Mouse (Mus musculus): ENCODE data around the gene Gm44790.
A peak's percentile ranks its signal among the peaks of the same experiment; 100 is the strongest.
"Not testable (repeated sequence)": the region's sequence is repeated elsewhere in the genome, so short reads cannot be mapped to it uniquely, and the experiment has no call there.

The Gm44790 gene

GRCm38 (mm10) chr6:86426358-86426757 lies at the start of gene Gm44790:
Gm44790 (plus strand) TSS chr6:86426658.
- no peak for DNase-seq (ENCODE audit: low spot score in 2 of 2)

- no peak for DNase-seq (ENCODE audit: low spot score in 2 of 2)
Observed at GRCm38 (mm10) chr6:86378341-86378740, 48.1 kb upstream of the Gm44790 start.

GRCm38 (mm10) chr6:86380112-86380511 lies 46.3 kb upstream of the Gm44790 start:
- DNase-seq (ENCODE audit: low spot score in 2 of 2) = not testable (repeated sequence)

GRCm38 (mm10) chr6:86382551-86382950 lies 43.9 kb upstream of the Gm44790 start:
- no peak for DNase-seq (ENCODE audit: low spot score in 2 of 2)

- no peak for DNase-seq (ENCODE audit: low spot score in 2 of 2)
Observed at GRCm38 (mm10) chr6:86383370-86383769, 43.1 kb upstream of the Gm44790 start.

- no peak for DNase-seq (ENCODE audit: low spot score in 2 of 2)
Observed at GRCm38 (mm10) chr6:86384692-86385091, 41.8 kb upstream of the Gm44790 start.

- no peak for DNase-seq (ENCODE audit: low spot score in 2 of 2)
Observed at GRCm38 (mm10) chr6:86385362-86386104, 40.9 kb upstream of the Gm44790 start.

- no peak for DNase-seq (ENCODE audit: low spot score in 2 of 2)
Observed at GRCm38 (mm10) chr6:86387313-86387712, 39.1 kb upstream of the Gm44790 start.

- DNase-seq (ENCODE audit: low spot score in 2 of 2) = no peak
Observed at GRCm38 (mm10) chr6:86388461-86388860, 38.0 kb upstream of the Gm44790 start.

GRCm38 (mm10) chr6:86391326-86391725 lies 35.1 kb upstream of the Gm44790 start:
- DNase-seq (ENCODE audit: low spot score in 2 of 2) = no peak

- no peak for DNase-seq (ENCODE audit: low spot score in 2 of 2)
Observed at GRCm38 (mm10) chr6:86393187-86393586, 33.3 kb upstream of the Gm44790 start.

- no peak for DNase-seq (ENCODE audit: low spot score in 2 of 2)
Observed at GRCm38 (mm10) chr6:86394078-86394720, 32.3 kb upstream of the Gm44790 start.

GRCm38 (mm10) chr6:86395021-86395420 lies 31.4 kb upstream of the Gm44790 start:
- DNase-seq (ENCODE audit: low spot score in 2 of 2) = no peak

GRCm38 (mm10) chr6:86395969-86396368 lies 30.5 kb upstream of the Gm44790 start:
- no peak for DNase-seq (ENCODE audit: low spot score in 2 of 2)

GRCm38 (mm10) chr6:86396581-86397256 lies 29.7 kb upstream of the Gm44790 start, which contains the start of gene Pcyox1:
Pcyox1 (minus strand) TSS chr6:86397154.
- DNase-seq (ENCODE audit: low spot score in 2 of 2) = peak; percentile 75 to 76

- DNase-seq (ENCODE audit: low spot score in 2 of 2) = no peak
Observed at GRCm38 (mm10) chr6:86397257-86397980, 29.0 kb upstream of the Gm44790 start.

- DNase-seq (ENCODE audit: low spot score in 2 of 2) = no peak
Observed at GRCm38 (mm10) chr6:86398986-86399385, 27.5 kb upstream of the Gm44790 start.

GRCm38 (mm10) chr6:86399995-86400394 lies 26.5 kb upstream of the Gm44790 start:
- no peak for DNase-seq (ENCODE audit: low spot score in 2 of 2)

- peak; percentile 77 to 81 for DNase-seq (ENCODE audit: low spot score in 2 of 2)
Observed at GRCm38 (mm10) chr6:86400972-86401371, 25.5 kb upstream of the Gm44790 start.

- DNase-seq (ENCODE audit: low spot score in 2 of 2) = no peak
Observed at GRCm38 (mm10) chr6:86402681-86403607, 23.5 kb upstream of the Gm44790 start.

- DNase-seq (ENCODE audit: low spot score in 2 of 2) = no peak
Observed at GRCm38 (mm10) chr6:86403728-86404099, 22.7 kb upstream of the Gm44790 start.
